Mouse (Mus musculus): ENCODE data around the gene Plau.

GRCm38 (mm10) chr14:20866365-20866764 is 29.9 kb downstream of the Plau start:
- TF ChIP-seq CTCF (IDR thresholded peaks at IDR 0.05; ENCODE audit: control insufficient read depth, insufficient read depth, insufficient replicate concordance, low read depth, low read length) (no peak), POLR2A (IDR thresholded peaks at IDR 0.05; ENCODE audit: control insufficient read depth, low read depth, low read length) (no peak)

Data from testis, adult 2 months (tissue).